Comparison of ENCODE assay signal across 21 mouse cellular contexts in genomic region chr4:32158886-32159285, GRCm38 (mm10).
A peak's percentile ranks its signal among the peaks of the same experiment; 100 is the strongest.
DNase-seq lines count a peak whose midpoint lies in the region; ATAC-seq lines count a peak whose summit lies in the region.
"Had no signal": no experiment of that assay in that cellular context is flagged by ENCODE, and none has a peak within 500 bp of the region (broad histone marks: within the 10 kb centered on the region; RNA-seq: fewer than 3 reads in every experiment).

No protein-coding gene starts in this region.

- no peak overlapping the region for H3K27ac ChIP-seq in hindbrain, embryonic 14.5 days
- no peak overlapping the region for H3K27ac ChIP-seq in hindbrain, embryonic 11.5 days (ENCODE audit: low read depth, low read length)
- peak overlapping the region; percentile 37; the same call in 1 of the 2 replicates for H3K27ac ChIP-seq in limb, embryonic 10.5 days
- H3K27ac ChIP-seq: embryonic facial prominence, embryonic 10.5 days; embryonic facial prominence, embryonic 12.5 days; forebrain, embryonic 13.5 days; forebrain, embryonic 15.5 days had no signal

- DNase-seq in hindbrain, embryonic 14.5 days (ENCODE audit: low spot score), result no peak
- DNase-seq in hindbrain, embryonic 11.5 days (ENCODE audit: low spot score), result no peak
- peak; percentile 39 for DNase-seq in ZHBTc4 (ENCODE audit: low read depth, low spot score)
- DNase-seq in limb, embryonic 10.5 days (ENCODE audit: low spot score), result no peak
- DNase-seq in gastrocnemius, adult 8-10 months (ENCODE audit: low spot score in 2 of 2), result no peak
- DNase-seq: adrenal gland, adult 8-10 months; adrenal gland, postnatal 14 days; adrenal gland, postnatal 36 days; B cell, adult 2 months; cerebellum, adult 11 months; cerebellum, adult 18-20 months; cerebellum, adult 8-10 months; cerebellum, adult 9-11 months; cerebellum, postnatal 25 days; forebrain, postnatal 0 days had no signal

- ATAC-seq in hindbrain, embryonic 14.5 days (ENCODE audit: low FRiP score), result 0 out of 2 replicates have a peak, but pooled peaks have one; percentile 13
- ATAC-seq in hindbrain, embryonic 11.5 days (ENCODE audit: low FRiP score), result no peak
- no peak for ATAC-seq in monocyte, adult 5-6 weeks (replicated peaks; ENCODE audit: insufficient number of reproducible peaks, low FRiP score, low TSS enrichment, poor library complexity, severe bottlenecking)
- ATAC-seq: CD4-positive, CD25-positive, alpha-beta regulatory T cell, adult 4 months; forebrain, embryonic 13.5 days; forebrain, embryonic 15.5 days; forebrain, postnatal 0 days had no signal

- no peak overlapping the region for H3K4me2 ChIP-seq in hindbrain, embryonic 14.5 days (replicated peaks)
- H3K4me2 ChIP-seq in hindbrain, embryonic 11.5 days (replicated peaks; ENCODE audit: low read depth, low read length), result no peak overlapping the region
- H3K4me2 ChIP-seq: embryonic facial prominence, embryonic 12.5 days; forebrain, embryonic 13.5 days; forebrain, embryonic 15.5 days had no signal

- H3K4me1 ChIP-seq in hindbrain, embryonic 14.5 days (replicated peaks; ENCODE audit: control insufficient read depth, insufficient read depth, low read length), result peaks cover 13% of the 10 kb centered on the region; the same call in 1 of the 2 replicates
- no peaks in the 10 kb centered on the region for H3K4me1 ChIP-seq in hindbrain, embryonic 11.5 days (replicated peaks; ENCODE audit: control insufficient read depth, insufficient read depth, low read length)
- H3K4me1 ChIP-seq in limb, embryonic 10.5 days, result peaks cover 74% of the 10 kb centered on the region

- H3K9me3 ChIP-seq in hindbrain, embryonic 14.5 days (ENCODE audit: control insufficient read depth, low read length), result no peaks in the 10 kb centered on the region
- no peaks in the 10 kb centered on the region for H3K9me3 ChIP-seq in hindbrain, embryonic 11.5 days (ENCODE audit: control insufficient read depth, low read length)
- no peaks in the 10 kb centered on the region for H3K9me3 ChIP-seq in limb, embryonic 10.5 days (replicated peaks)
- H3K9me3 ChIP-seq: embryonic facial prominence, embryonic 10.5 days; embryonic facial prominence, embryonic 12.5 days; forebrain, embryonic 13.5 days; forebrain, embryonic 15.5 days had no signal

- WGBS in hindbrain, embryonic 14.5 days, result 45% methylated on average over 4 of the region's 4 CpGs
- WGBS in hindbrain, embryonic 11.5 days, result 40% methylated on average over 4 of the region's 4 CpGs
- 26% methylated on average over 4 of the region's 4 CpGs for WGBS in limb, embryonic 10.5 days

- no peaks in the 10 kb centered on the region for H3K27me3 ChIP-seq in hindbrain, embryonic 14.5 days (ENCODE audit: control insufficient read depth, insufficient read depth, low read length)
- H3K27me3 ChIP-seq in hindbrain, embryonic 11.5 days (ENCODE audit: control insufficient read depth, insufficient read depth, low read length), result no peaks in the 10 kb centered on the region
- H3K27me3 ChIP-seq in limb, embryonic 10.5 days (ENCODE audit: low read depth, poor library complexity, severe bottlenecking), result no peaks in the 10 kb centered on the region
- H3K27me3 ChIP-seq: embryonic facial prominence, embryonic 12.5 days; forebrain, embryonic 13.5 days; forebrain, embryonic 15.5 days had no signal

- no peaks in the 10 kb centered on the region for H3K36me3 ChIP-seq in hindbrain, embryonic 14.5 days (replicated peaks; ENCODE audit: control insufficient read depth, insufficient read depth)
- H3K36me3 ChIP-seq in hindbrain, embryonic 11.5 days (ENCODE audit: control insufficient read depth, insufficient read depth, low read length), result no peaks in the 10 kb centered on the region
- H3K36me3 ChIP-seq in limb, embryonic 10.5 days, result no peaks in the 10 kb centered on the region
- H3K36me3 ChIP-seq: embryonic facial prominence, embryonic 10.5 days; embryonic facial prominence, embryonic 12.5 days; forebrain, embryonic 15.5 days had no signal

- no peak overlapping the region for H3K4me3 ChIP-seq in hindbrain, embryonic 14.5 days (replicated peaks; ENCODE audit: low read length)
- no peak overlapping the region for H3K4me3 ChIP-seq in hindbrain, embryonic 11.5 days (ENCODE audit: low read depth, low read length)
- no peak overlapping the region for H3K4me3 ChIP-seq in limb, embryonic 10.5 days
- H3K4me3 ChIP-seq: embryonic facial prominence, embryonic 10.5 days; embryonic facial prominence, embryonic 12.5 days; forebrain, embryonic 13.5 days; forebrain, embryonic 15.5 days had no signal

- no peak overlapping the region for H3K9ac ChIP-seq in hindbrain, embryonic 14.5 days
- H3K9ac ChIP-seq in hindbrain, embryonic 11.5 days (ENCODE audit: low read depth, low read length), result no peak overlapping the region
- H3K9ac ChIP-seq: embryonic facial prominence, embryonic 12.5 days; forebrain, embryonic 13.5 days; forebrain, embryonic 15.5 days; forebrain, postnatal 0 days had no signal
